Mouse (Mus musculus) thymus, adult 2 months (tissue): ENCODE measurements at regions not wholly inside any gene's neighbourhood (a gene's known extent, or its start where the extent isn't known, plus 50 kb on each side); places are given as distances from the start of the nearest gene placed in this dataset.

ENCODE experiments used
- DNase-seq: peaks from one replicate; pipeline ENCODE4 v3.0.0; 2021
- H3K27ac ChIP-seq: fragments of 200-500 bp; 2 replicates; pipeline ENCODE4 v1.5.1; 2012; ENCODE audit warnings: low read length, control low read depth; ENCODE audit not compliant: control insufficient read depth, insufficient read depth
- H3K27me3 ChIP-seq: fragments of 200-500 bp; 2 replicates; pipeline ENCODE4 v1.6.1; 2012; ENCODE audit warnings: mild to moderate bottlenecking, low read length, moderate library complexity, mixed read lengths; ENCODE audit not compliant: control insufficient read depth, insufficient read depth
- H3K36me3 ChIP-seq: fragments of 200-500 bp; 2 replicates; pipeline ENCODE4 v1.6.1; 2012; ENCODE audit warnings: mild to moderate bottlenecking, low read length, moderate library complexity; ENCODE audit not compliant: control insufficient read depth, insufficient read depth
- H3K4me1 ChIP-seq: fragments of 200-500 bp; replicated peaks from 2 replicates; pipeline ENCODE4 v1.6.1; 2012; ENCODE audit warnings: low read length; ENCODE audit not compliant: control insufficient read depth, insufficient read depth
- H3K4me3 ChIP-seq: fragments of 200-500 bp; 2 replicates; pipeline ENCODE4 v1.5.1; 2012; ENCODE audit warnings: mild to moderate bottlenecking, low read length, control low read depth, moderate library complexity; ENCODE audit not compliant: control insufficient read depth, insufficient read depth
- CTCF ChIP-seq: fragments of 200-500 bp; IDR thresholded peaks from 2 replicates; pipeline ENCODE4 v1.5.1; 2012; ENCODE audit warnings: mild to moderate bottlenecking, control low read depth, low read length, moderate library complexity, borderline replicate concordance; ENCODE audit not compliant: control insufficient read depth, poor library complexity, insufficient read depth; ENCODE audit errors: extremely low read depth
- POLR2A ChIP-seq: fragments of 200-500 bp; IDR thresholded peaks from 2 replicates; pipeline ENCODE4 v1.6.1; 2012; ENCODE audit warnings: mild to moderate bottlenecking, low read length, control low read depth, moderate library complexity; ENCODE audit not compliant: control insufficient read depth, poor library complexity, insufficient read depth; ENCODE audit errors: extremely low read depth
- WGBS: fragments of 180-500 bp; shearing (Covaris S2); methylation state at CpG from one replicate; pipeline ENCODE4 v1.1.7; 2018; 5-methylcytosine and 5-hydroxymethylcytosine counted together

DNA sequence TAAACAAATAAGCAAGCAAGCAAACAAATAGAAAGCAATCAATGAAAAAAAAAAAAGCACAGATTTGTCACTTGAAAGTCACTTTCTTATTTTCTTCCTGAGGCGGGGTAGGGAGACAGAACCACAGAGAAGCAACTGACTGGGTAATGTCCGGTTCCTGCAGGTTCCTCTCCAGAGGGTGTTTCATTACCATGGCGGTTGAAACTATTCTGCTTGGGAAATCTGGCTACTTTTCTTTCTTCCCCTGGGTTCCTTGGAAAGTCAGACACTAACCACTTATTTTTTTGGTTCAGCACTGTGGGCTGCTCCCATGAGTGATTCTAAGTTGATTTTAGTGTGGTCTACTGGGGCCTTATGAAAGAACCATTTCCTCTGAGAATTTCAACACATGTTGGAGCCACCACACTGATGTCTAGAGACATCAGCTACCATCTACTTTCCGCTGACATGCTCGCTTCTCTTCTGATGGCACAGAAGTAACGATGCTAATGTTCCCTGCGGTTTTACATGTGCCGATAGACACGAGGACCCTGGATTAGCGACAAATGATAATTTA lies 124.3 kb upstream of the L3mbtl4 start:
- DNase-seq = no peak
- no peak for TF ChIP-seq POLR2A
- no peak for TF ChIP-seq CTCF
- 94% methylated on average over 10 of the region's 10 CpGs for WGBS
- H3K27me3 ChIP-seq = no peaks in the 10 kb centered on the region; the same call in 1 of the 2 replicates
- no peaks in the 10 kb centered on the region for H3K36me3 ChIP-seq
- no peak overlapping the region for H3K27ac ChIP-seq
- H3K4me3 ChIP-seq = no peak overlapping the region
- no peaks in the 10 kb centered on the region for H3K4me1 ChIP-seq

GRCm38 (mm10) chr17:68152438-68153120 lies 121.0 kb upstream of the L3mbtl4 start:
- 67% methylated on average over 11 of the region's 11 CpGs for WGBS
- H3K4me3 ChIP-seq = no peak overlapping the region
- TF ChIP-seq POLR2A (no peak), CTCF (no peak)
- H3K36me3 ChIP-seq = no peaks in the 10 kb centered on the region
- no peak overlapping the region for H3K27ac ChIP-seq
- H3K27me3 ChIP-seq = no peaks in the 10 kb centered on the region; the same call in 1 of the 2 replicates
- H3K4me1 ChIP-seq = no peaks in the 10 kb centered on the region
- no peak for DNase-seq

DNA sequence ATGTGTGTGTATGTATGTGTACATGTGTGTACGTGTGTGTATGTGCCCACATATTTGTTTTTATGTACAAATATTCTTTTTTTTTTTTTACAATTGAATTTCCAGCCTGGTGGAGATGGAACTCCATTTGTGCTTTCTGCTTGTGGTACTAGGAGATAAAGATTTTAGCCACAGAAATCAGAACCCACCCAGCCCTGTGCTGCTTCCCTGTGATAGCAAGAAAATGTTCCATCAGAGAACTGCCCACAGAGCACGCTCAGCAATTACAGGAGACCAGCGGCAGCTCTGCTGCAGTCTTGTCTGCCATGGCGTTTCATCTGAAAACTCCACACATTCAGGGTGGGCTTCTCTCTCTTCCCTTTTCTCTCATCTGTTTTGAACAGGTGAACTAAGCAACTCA lies 118.7 kb upstream of the L3mbtl4 start:
- Histone ChIP-seq H3K4me1 (no peaks in the 10 kb centered on the region), H3K27me3 (no peaks in the 10 kb centered on the region; the same call in 1 of the 2 replicates), H3K4me3 (no peak overlapping the region), H3K36me3 (no peaks in the 10 kb centered on the region), H3K27ac (no peak overlapping the region)
- no peak for TF ChIP-seq POLR2A
- TF ChIP-seq CTCF = no peak
- no peak for DNase-seq
- 90% methylated on average over 4 of the region's 4 CpGs for WGBS

DNA sequence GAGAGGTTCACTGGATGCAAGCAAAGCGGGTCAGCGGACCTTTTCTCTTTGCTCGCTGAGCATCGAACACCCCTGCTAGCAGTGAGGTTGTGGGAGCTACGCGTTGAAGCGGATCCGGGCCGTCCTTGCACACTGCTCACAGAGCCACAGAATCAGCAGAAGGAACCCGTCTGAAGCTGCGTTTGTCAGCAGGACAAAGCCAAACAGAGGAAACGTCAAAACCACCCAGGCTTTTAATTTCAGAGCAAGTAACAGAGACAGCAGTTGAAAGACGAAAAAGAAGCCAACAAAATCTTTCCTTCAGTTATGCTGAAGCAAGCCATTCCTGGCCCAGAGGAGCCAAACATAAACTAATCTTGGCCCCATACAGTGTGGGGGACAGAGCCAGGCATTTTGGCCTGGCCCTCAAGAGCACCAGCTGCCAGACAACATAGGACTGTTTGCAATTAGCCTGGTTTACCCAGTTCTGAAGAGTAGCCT lies 115.4 kb upstream of the L3mbtl4 start:
- DNase-seq = no peak
- H3K27ac ChIP-seq = no peak overlapping the region
- no peaks in the 10 kb centered on the region for H3K36me3 ChIP-seq
- no peaks in the 10 kb centered on the region for H3K4me1 ChIP-seq
- H3K27me3 ChIP-seq = no peaks in the 10 kb centered on the region
- no peak overlapping the region for H3K4me3 ChIP-seq
- TF ChIP-seq POLR2A = no peak
- no peak for TF ChIP-seq CTCF
- 64% methylated on average over 13 of the region's 13 CpGs for WGBS

DNA sequence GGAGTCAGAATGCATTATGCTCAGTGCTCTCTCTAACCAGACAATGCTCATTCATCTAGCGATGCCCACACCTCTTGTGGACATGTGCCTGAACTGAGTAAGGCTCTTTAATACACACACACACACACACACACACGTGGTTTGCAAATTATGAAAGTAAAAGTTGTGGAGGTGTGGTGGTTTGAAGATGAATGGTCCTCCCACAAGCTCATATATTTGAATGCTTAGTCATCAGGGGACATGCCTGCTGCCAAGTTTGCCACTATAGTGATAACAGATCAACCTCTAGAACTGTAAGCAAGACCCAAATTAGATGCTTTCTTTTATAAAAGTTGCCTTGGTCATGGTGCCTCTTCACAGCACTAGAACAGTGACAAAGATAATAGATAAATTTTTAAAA lies 112.5 kb upstream of the L3mbtl4 start:
- Histone ChIP-seq H3K4me1 (no peaks in the 10 kb centered on the region), H3K36me3 (no peaks in the 10 kb centered on the region), H3K27ac (no peak overlapping the region), H3K4me3 (no peak overlapping the region), H3K27me3 (no peaks in the 10 kb centered on the region)
- no peak for DNase-seq
- TF ChIP-seq CTCF = no peak
- no peak for TF ChIP-seq POLR2A
- WGBS = 45% methylated on average over 2 of the region's 2 CpGs

DNA sequence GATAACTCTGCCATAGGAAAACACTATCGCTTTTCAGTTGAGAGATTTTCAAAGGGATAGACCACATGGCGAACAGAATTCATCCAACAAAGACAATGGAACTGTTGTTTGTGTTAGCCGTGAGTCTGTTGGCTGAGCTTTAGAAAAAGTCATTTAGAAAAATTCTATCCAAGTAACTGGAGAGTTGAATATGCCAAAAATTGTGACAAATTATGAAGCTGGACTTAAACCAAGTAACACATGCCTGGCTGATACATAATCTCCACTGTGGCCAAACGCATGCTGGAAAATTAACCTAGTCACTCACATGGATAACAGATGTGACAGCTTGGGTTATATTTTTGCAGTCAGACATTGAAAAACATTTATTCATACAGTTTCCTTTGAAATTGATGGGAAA lies 110.1 kb upstream of the L3mbtl4 start:
- no peak for TF ChIP-seq CTCF
- TF ChIP-seq POLR2A = no peak
- WGBS = 92% methylated on average over 4 of the region's 4 CpGs
- DNase-seq = no peak
- Histone ChIP-seq H3K4me3 (no peak overlapping the region), H3K4me1 (no peaks in the 10 kb centered on the region), H3K27me3 (no peaks in the 10 kb centered on the region), H3K36me3 (no peaks in the 10 kb centered on the region), H3K27ac (no peak overlapping the region)
